Mouse (Mus musculus): ENCODE data around the gene Atg4c.

- no peak for TF ChIP-seq CTCF (IDR thresholded peaks at IDR 0.05; ENCODE audit: borderline replicate concordance, insufficient read depth, low read depth, low read length)
- no peak for TF ChIP-seq POLR2A (IDR thresholded peaks at IDR 0.05; ENCODE audit: borderline replicate concordance, insufficient read depth, low read length)
These were observed 69.9 kb downstream of the Atg4c start for GRCm38 (mm10) chr4:99263663-99264062.
